8 mouse cellular contexts compared by ENCODE assay signal in genomic region chr19:3281886-3282285, GRCm38 (mm10). TPM values are rescaled to one million over a fixed set of nuclear protein-coding genes. Genes with fewer than 3 reads are reported as not detected.
DNase-seq lines count a peak whose midpoint lies in the region; ATAC-seq and TF ChIP-seq lines count a peak whose summit lies in the region.

No protein-coding gene starts in this region.

- peak overlapping the region; percentile 77; the same call in 1 of the 2 replicates for H3K9ac ChIP-seq in heart, embryonic 15.5 days
- H3K9ac ChIP-seq in midbrain, embryonic 11.5 days (ENCODE audit: low read length), result peak overlapping the region; percentile 88

- WGBS in heart, embryonic 15.5 days, result 62% methylated on average over 4 of the region's 4 CpGs
- 84% methylated on average over 4 of the region's 4 CpGs for WGBS in hindbrain, embryonic 10.5 days
- 78% methylated on average over 4 of the region's 4 CpGs for WGBS in midbrain, embryonic 11.5 days

- TF ChIP-seq CTCF in G1E (IDR thresholded peaks at IDR 0.05; ENCODE audit: low read depth, low read length), result no peak

- DNase-seq in heart, adult 8-10 months (ENCODE audit: low spot score), result no peak
- no peak for DNase-seq in G1E (ENCODE audit: low spot score)
- no peak for DNase-seq in hindbrain, embryonic 10.5 days (ENCODE audit: low spot score)
- DNase-seq in midbrain, embryonic 11.5 days (ENCODE audit: low spot score, missing footprints), result peak; percentile 84
- no peak for DNase-seq in layer of hippocampus, adult 9-11 months
- no peak for DNase-seq in cerebellum, adult 9-11 months
- DNase-seq in frontal cortex, postnatal 36 days (ENCODE audit: low spot score in 2 of 2), result no peak

- ATAC-seq in heart, embryonic 15.5 days (replicated peaks; ENCODE audit: insufficient number of reproducible peaks, insufficient read depth, low FRiP score, low read depth), result no peak
- ATAC-seq in G1E (ENCODE audit: extremely low read depth, insufficient number of reproducible peaks, low FRiP score, poor library complexity, severe bottlenecking), result no peak
- ATAC-seq in midbrain, embryonic 11.5 days (ENCODE audit: low FRiP score), result 0 out of 2 replicates have a peak, but pooled peaks have one; percentile 3

- peaks cover 10% of the 10 kb centered on the region for H3K4me1 ChIP-seq in heart, embryonic 15.5 days (replicated peaks)
- H3K4me1 ChIP-seq in G1E (ENCODE audit: insufficient read depth, low read depth, low read length), result peaks cover 28% of the 10 kb centered on the region
- H3K4me1 ChIP-seq in hindbrain, embryonic 10.5 days (replicated peaks), result peaks cover 22% of the 10 kb centered on the region
- H3K4me1 ChIP-seq in midbrain, embryonic 11.5 days (ENCODE audit: control insufficient read depth, insufficient read depth, low read length), result peaks cover 14% of the 10 kb centered on the region

- H3K4me3 ChIP-seq in heart, embryonic 15.5 days, result peak overlapping the region; percentile 77
- H3K4me3 ChIP-seq in G1E (ENCODE audit: low read depth, low read length), result peak overlapping the region; percentile 81
- peak overlapping the region; percentile 86 for H3K4me3 ChIP-seq in hindbrain, embryonic 10.5 days
- peak overlapping the region; percentile 83 for H3K4me3 ChIP-seq in midbrain, embryonic 11.5 days (ENCODE audit: low read depth, low read length)

- no peaks in the 10 kb centered on the region for H3K27me3 ChIP-seq in heart, embryonic 15.5 days
- no peaks in the 10 kb centered on the region for H3K27me3 ChIP-seq in G1E (ENCODE audit: insufficient read depth, low read length)
- no peaks in the 10 kb centered on the region for H3K27me3 ChIP-seq in hindbrain, embryonic 10.5 days (ENCODE audit: insufficient read depth, poor library complexity, severe bottlenecking)
- H3K27me3 ChIP-seq in midbrain, embryonic 11.5 days (ENCODE audit: control insufficient read depth, insufficient read depth, low read length), result no peaks in the 10 kb centered on the region

- peaks cover 19% of the 10 kb centered on the region for H3K36me3 ChIP-seq in heart, embryonic 15.5 days
- H3K36me3 ChIP-seq in G1E (replicated peaks), result peaks cover 77% of the 10 kb centered on the region
- peaks cover 65% of the 10 kb centered on the region for H3K36me3 ChIP-seq in hindbrain, embryonic 10.5 days
- no peaks in the 10 kb centered on the region for H3K36me3 ChIP-seq in midbrain, embryonic 11.5 days (ENCODE audit: control insufficient read depth, insufficient read depth, low read length)

- H3K9me3 ChIP-seq in heart, embryonic 15.5 days (replicated peaks), result no peaks in the 10 kb centered on the region
- no peaks in the 10 kb centered on the region for H3K9me3 ChIP-seq in G1E (replicated peaks)
- no peaks in the 10 kb centered on the region for H3K9me3 ChIP-seq in hindbrain, embryonic 10.5 days
- H3K9me3 ChIP-seq in midbrain, embryonic 11.5 days (ENCODE audit: control insufficient read depth, low read length), result no peaks in the 10 kb centered on the region

- peak overlapping the region; percentile 76 for H3K4me2 ChIP-seq in heart, embryonic 15.5 days
- H3K4me2 ChIP-seq in midbrain, embryonic 11.5 days, result peak overlapping the region; percentile 74

- no peak overlapping the region for H3K27ac ChIP-seq in heart, embryonic 15.5 days
- 0 out of 2 replicates have a peak overlapping the region, but pooled peaks have one; percentile 91 for H3K27ac ChIP-seq in hindbrain, embryonic 10.5 days
- H3K27ac ChIP-seq in midbrain, embryonic 11.5 days (ENCODE audit: low read depth, low read length), result no peak overlapping the region

RNA-seq across cellular contexts. Expression of gene Mrpl21, which starts 0.8 kb away (rescaled TPM):
- polyA plus RNA-seq in heart, embryonic 15.5 days (2015; fragmentation: Nextera tagmentation; extraction: Ambion mirVana), result 83.5 and 94.8 TPM in 2 replicates
- total RNA-seq in heart, adult 8-10 months (2022), result 10 to 100 TPM; 83.4 to 88.5 (median 86.9) TPM
- total RNA-seq in G1E (2014; fragmentation: Nextera tagmentation), result 54.5 and 57.3 TPM in 2 replicates
- total RNA-seq in G1E (2017), result 92.9 and 105 TPM in 2 replicates
- 6.9 and 27.4 TPM in 2 replicates for polyA plus RNA-seq in G1E (2012)
- polyA plus RNA-seq in hindbrain, embryonic 10.5 days (2016; fragmentation: Nextera tagmentation; extraction: Ambion mirVana), result 126 and 128 TPM in 2 replicates
- polyA plus RNA-seq in midbrain, embryonic 11.5 days (2014; fragmentation: Nextera tagmentation; extraction: Ambion mirVana), result 125 and 131 TPM in 2 replicates

RNA-seq across cellular contexts. Expression of gene Ighmbp2, which starts 0.9 kb away (rescaled TPM):
- 5.3 and 7.0 TPM in 2 replicates for polyA plus RNA-seq in heart, embryonic 15.5 days (2015; fragmentation: Nextera tagmentation; extraction: Ambion mirVana)
- total RNA-seq in heart, adult 8-10 months (2022), result 1 to 10 TPM; 2.6 to 3.3 (median 3.2) TPM
- total RNA-seq in G1E (2014; fragmentation: Nextera tagmentation), result 2.8 and 6.5 TPM in 2 replicates
- total RNA-seq in G1E (2017), result 5.1 and 5.6 TPM in 2 replicates
- polyA plus RNA-seq in G1E (2012), result 10.6 and 12.0 TPM in 2 replicates
- polyA plus RNA-seq in hindbrain, embryonic 10.5 days (2016; fragmentation: Nextera tagmentation; extraction: Ambion mirVana), result 10.9 and 11.2 TPM in 2 replicates
- polyA plus RNA-seq in midbrain, embryonic 11.5 days (2014; fragmentation: Nextera tagmentation; extraction: Ambion mirVana), result 5.1 and 6.8 TPM in 2 replicates

RNA-seq across cellular contexts. Expression of gene Cpt1a, which starts 40.2 kb away (rescaled TPM):
- polyA plus RNA-seq in heart, embryonic 15.5 days (2015; fragmentation: Nextera tagmentation; extraction: Ambion mirVana), result 25.7 and 36.0 TPM in 2 replicates
- 10 to 100 TPM; 46.3 to 65.6 (median 57.4) TPM for total RNA-seq in heart, adult 8-10 months (2022)
- total RNA-seq in G1E (2014; fragmentation: Nextera tagmentation) (15.0 and 15.5 TPM in 2 replicates), G1E (2017) (21.2 and 22.3 TPM in 2 replicates)
- 3.2 and 4.1 TPM in 2 replicates for polyA plus RNA-seq in G1E (2012)
- polyA plus RNA-seq in hindbrain, embryonic 10.5 days (2016; fragmentation: Nextera tagmentation; extraction: Ambion mirVana), result 3.6 and 5.6 TPM in 2 replicates
- 8.7 and 11.0 TPM in 2 replicates for polyA plus RNA-seq in midbrain, embryonic 11.5 days (2014; fragmentation: Nextera tagmentation; extraction: Ambion mirVana)
